Mouse (Mus musculus) T-helper 1 cell (primary cell): Measurements from ENCODE around the gene Tmem59.

Experiments used
- in situ Hi-C: fragments of 300-600 bp; cut with MboI, MseI; formaldehyde crosslinking; loops from one replicate; pipeline ENCODE4 v1.15.1; 2025; ENCODE audit warnings: high pct_unique_total_duplicates

Tmem59 gene

DNA sequence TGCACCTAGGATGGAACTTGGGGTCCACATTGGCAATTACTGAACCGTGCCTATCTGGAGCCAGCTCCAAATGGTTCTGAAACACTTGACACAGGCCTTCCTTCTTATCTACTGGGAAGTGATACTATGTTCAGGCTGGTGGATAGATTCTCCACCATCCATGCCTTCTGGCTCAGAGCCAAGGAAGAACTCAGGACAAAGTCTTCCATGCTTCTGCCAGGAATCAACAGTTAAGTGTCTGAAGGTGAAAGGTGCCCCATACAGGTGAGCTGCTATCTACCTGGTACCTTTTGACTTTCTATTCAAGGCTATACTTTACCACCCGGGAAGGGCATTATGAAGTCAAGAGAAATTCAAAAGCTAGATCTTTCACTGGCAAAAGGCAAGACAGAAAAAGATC lies 60.1 kb downstream of the Tmem59 start:
- in situ Hi-C loops = no loop called here

DNA sequence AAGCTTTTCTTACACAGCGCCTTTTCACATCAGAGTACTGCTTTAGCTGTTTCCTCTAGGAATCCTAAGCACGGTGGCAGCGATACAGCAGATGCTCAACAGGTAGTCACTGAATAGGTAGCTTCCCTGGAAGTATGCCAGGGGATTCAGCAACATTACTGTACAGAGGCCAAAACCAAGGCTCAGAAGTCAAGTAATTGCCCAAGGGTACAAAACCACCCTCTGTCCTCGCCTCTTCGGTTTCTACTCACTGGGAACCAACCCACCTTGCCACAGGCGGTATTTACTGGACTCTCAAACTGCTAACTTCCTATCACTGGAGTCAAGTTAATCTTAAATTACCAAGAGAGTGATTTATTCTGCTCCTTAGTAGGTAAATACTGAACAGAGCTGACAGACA lies 62.0 kb downstream of the Tmem59 start:
- in situ Hi-C loops = no loop called here

DNA sequence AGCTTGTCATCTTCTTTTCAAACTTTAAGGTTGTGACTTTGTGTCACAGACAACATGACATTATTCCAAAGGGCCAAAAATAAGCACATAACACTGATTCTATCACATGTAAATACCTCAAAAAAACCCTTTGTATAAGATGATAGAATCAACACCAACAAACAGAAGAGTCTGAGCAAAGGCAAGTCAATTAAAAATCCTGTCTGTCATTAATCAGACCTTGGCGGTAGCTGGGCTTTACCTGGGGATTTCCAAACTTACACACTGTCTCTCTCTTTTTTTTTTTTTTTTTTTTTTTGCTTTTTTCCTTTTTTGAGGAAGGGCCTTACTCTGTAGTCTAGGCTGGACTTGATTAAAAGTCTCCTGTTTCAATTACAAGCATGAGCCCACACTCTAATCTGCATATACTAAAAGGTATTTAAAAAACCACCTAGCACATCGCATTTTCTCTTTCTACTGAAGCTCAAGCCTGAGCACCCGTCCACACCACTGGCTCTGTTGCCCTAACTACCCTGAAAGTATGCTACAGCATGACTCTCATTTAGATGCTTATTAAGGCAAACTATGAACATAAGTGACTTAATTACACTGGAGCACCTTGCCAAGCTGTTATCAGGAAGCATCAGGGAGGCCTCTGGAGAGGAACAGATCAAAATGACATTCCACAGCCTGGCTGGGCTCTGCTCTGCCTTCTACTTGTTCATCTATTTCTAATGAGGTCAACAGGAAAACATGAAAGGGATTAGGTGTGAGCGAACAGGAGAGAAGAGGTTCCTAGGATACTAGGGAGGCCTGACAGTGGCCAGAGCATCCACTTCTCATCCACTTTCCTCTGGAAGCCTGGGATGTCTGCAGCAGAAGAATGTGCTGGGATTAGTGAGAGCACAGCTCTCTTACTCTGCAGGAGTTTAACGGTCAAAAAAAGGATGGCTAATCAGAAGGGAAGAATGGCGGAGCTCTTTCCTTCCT lies 65.5 kb downstream of the Tmem59 start:
- in situ Hi-C loops = no loop called here

DNA sequence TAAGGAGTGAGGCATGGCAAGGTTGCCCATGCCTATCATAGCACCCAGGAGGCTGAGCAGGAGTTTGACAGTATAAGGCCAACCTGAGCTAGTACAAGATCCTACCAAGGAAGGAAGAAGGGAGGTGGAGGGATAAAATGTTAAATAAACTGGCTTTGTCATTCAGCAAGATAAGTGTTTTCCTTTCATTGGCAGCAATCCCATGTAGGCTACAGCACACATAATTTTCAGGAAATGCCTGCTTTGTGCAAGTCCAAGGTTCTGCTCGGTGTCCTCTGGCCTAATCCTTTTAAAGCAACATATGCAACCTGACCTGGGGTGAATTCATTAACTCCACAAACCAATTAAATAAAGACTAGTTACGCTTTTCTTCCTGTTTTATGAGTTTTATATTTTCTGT lies 67.2 kb downstream of the Tmem59 start:
- in situ Hi-C loops = loop anchor here (5.0 kb wide), 1 partner anchor 102 kb away; no protein-coding TSS in a partner anchor

DNA sequence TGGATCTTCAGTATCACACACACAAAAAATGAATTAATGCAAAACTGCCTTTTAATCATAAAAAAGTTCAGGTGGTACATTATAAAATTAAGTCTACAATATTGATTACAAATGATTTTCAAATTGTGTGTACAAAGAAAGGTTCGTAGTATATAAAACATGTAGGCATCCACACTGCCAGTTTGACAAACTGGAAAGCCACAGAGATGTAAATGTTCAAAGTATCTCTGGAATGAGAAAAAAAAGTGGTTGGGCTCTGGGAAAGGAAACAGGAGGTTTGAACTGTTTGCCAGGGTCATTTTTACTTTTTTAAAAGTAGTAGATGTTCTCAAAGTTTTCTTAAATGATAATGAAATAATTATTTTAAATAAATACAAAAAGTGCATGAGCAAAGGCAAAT lies 67.8 kb downstream of the Tmem59 start:
- in situ Hi-C loops = loop anchor here (5.0 kb wide), 1 partner anchor 101 kb away; no protein-coding TSS in a partner anchor

DNA sequence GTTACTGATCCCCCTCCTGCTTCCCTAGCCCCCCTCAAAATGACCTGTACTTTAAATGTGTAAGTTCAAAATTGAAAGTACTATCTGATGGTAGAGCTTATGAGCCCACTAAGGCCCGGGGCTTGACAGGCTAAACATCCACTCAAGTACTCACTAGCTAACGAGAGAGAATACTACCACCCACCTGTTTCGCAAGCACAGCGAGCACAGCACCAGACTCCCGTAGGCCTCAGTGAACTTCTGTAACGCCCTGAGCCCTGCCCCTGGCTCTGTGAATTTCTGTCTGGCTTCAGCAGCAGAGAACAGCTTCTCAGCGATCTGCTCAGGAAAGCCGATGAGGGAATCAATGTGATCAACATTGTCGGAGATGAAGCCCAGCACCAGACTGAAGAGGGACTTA lies 68.9 kb downstream of the Tmem59 start:
- in situ Hi-C loops = loop anchor here (5.0 kb wide), 1 partner anchor 100 kb away; no protein-coding TSS in a partner anchor

DNA sequence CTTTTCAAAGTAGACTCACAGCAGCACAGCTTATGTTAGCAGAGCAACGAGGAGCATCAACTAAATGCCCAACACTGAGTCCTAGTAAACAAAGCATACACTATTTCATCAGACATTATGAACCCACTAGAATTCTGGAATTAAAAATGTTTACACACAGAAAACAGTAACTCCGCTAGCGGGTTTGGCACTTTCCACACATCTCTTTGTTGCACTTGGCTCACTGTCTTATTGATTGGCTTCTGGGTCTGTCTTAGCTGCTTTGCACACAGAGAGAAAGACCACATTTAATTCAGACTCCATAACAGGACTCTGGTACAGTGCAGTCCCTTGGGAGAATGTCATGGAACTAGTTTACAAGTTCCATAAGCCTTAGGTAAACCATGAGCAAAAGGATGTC lies 69.9 kb downstream of the Tmem59 start:
- in situ Hi-C loops = loop anchor here (5.0 kb wide), 1 partner anchor 99 kb away; no protein-coding TSS in a partner anchor

DNA sequence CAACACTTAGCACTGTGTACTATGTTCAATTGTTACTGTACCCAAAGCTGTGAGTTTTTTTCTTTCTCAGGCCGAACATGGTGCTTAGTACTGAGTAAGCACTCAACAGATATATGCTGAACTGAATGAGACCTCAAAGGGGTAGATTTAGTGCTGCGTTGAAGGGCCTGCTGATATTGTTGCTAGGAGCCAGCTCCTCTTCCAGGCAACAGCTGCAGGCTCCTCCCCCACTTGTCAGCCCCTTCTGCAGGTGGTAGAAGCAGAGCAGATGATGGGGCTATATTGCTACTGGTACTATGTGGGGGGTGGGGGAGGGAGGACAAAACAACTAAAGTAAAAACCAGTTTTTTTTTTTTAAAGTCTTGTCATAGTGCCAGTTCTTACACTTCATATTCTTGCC lies 71.3 kb downstream of the Tmem59 start:
- in situ Hi-C loops = loop anchor here (5.0 kb wide), 1 partner anchor 98 kb away; no protein-coding TSS in a partner anchor

DNA sequence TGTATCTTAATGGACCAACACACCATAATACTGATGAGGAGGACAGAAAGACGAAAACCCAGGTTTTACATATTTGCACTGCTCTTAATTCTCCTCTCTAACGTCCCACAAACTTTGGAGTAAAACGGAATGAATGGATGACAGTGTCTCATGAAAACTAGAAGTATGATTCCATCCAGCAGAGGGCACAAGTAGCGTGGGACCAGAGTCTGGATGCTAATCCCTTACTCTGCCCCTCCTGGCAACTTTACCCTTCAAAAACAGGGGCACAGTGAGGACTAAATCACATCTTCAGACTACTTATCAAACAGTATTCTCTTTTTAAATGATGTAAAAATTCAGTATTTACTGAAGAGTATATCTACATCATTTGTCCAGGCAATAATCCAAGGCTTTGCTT lies 72.3 kb downstream of the Tmem59 start:
- in situ Hi-C loops = no loop called here
